Mouse (Mus musculus): Measurements from ENCODE around the gene Spats2l. TPM values are rescaled to one million over a fixed set of nuclear protein-coding genes. Genes with fewer than 3 reads are reported as not detected.
A peak's percentile ranks its signal among the peaks of the same experiment; 100 is the strongest.

Spats2l gene
- polyA plus RNA-seq, 1 experiment: not detected

GRCm38 (mm10) chr1:57849087-57849486, 75.1 kb downstream of the Spats2l start:
- Histone ChIP-seq H3K4me1 (no peaks in the 10 kb centered on the region), H3K9me3 (no peaks in the 10 kb centered on the region), H3K27me3 (replicated peaks) (no peaks in the 10 kb centered on the region), H3K4me3 (replicated peaks) (no peak overlapping the region), H3K36me3 (replicated peaks; ENCODE audit: low read length) (no peaks in the 10 kb centered on the region)
- TF ChIP-seq FLI1 (IDR thresholded peaks at IDR 0.05; ENCODE audit: low read length) (no peak), GATA1 (IDR thresholded peaks at IDR 0.05; ENCODE audit: borderline replicate concordance, low read length) (no peak)

- H3K9me3 ChIP-seq: no peaks in the 10 kb centered on the region
- peak overlapping the region; percentile 33 for H3K4me3 ChIP-seq (replicated peaks)
- no peaks in the 10 kb centered on the region for H3K4me1 ChIP-seq
- H3K36me3 ChIP-seq (replicated peaks; ENCODE audit: low read length): no peaks in the 10 kb centered on the region
- H3K27me3 ChIP-seq (replicated peaks): no peaks in the 10 kb centered on the region
- no peak for TF ChIP-seq FLI1 (IDR thresholded peaks at IDR 0.05; ENCODE audit: low read length)
- no peak for TF ChIP-seq GATA1 (IDR thresholded peaks at IDR 0.05; ENCODE audit: borderline replicate concordance, low read length)
Observed at GRCm38 (mm10) chr1:57849916-57850315, 76.0 kb downstream of the Spats2l start.

DNA sequence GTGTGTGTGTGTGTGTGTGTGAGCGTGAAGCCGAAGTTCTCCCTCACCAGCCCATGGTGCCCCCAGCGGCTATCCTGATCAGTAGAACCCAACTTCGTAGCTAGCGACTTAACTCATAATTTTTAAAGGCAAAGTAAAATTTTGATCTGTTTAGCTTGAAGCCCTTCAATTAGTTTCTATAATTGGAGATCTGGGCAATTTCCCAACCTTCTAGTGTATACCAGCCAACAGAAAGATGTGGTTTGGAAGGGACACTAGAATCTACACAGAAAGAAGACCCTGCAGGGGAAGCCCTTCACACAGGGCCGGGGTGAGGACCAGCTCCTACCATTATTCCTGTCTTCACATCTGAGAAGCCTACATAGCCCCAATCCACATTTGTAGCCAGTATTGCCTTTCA, 77.9 kb downstream of the Spats2l start:
- Histone ChIP-seq H3K4me3 (replicated peaks) (no peak overlapping the region), H3K27me3 (replicated peaks) (no peaks in the 10 kb centered on the region), H3K4me1 (no peaks in the 10 kb centered on the region), H3K9me3 (no peaks in the 10 kb centered on the region), H3K36me3 (replicated peaks; ENCODE audit: low read length) (no peaks in the 10 kb centered on the region)
- TF ChIP-seq GATA1 (IDR thresholded peaks at IDR 0.05; ENCODE audit: borderline replicate concordance, low read length): no peak
- no peak for TF ChIP-seq FLI1 (IDR thresholded peaks at IDR 0.05; ENCODE audit: low read length)

DNA sequence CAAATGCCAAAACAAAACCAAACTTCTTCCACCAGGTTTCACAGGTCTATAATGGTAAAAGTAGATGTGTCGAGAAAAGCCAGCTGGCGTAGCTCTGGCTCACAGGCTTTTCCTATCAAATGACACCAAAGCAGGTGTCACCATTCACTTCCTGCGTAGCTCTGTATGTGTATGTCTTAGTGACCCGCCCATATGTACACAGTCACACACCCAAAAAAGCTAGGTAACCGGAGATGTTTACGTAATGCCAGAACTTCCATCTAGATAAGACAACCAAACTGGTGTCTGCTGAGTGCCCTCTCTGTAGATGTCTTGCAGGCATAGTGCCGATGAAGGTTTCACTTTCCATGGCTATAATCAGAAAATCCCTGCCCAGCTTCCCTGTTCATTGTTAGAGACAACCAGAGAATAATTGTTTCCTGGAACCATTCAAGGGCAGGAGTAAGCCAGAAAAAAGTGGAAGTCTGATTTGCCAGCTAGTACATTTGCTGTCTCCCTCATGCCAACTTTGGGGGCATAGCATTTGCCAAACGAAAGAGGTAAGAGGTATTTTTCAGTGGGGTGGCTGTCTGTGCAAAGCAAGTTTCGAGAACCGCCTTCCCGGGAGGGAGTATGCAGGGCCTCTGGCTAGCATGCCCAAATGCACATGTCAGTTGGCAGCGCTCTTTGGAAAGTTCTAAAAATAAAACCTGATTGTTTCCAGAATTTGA, 78.8 kb downstream of the Spats2l start:
- Histone ChIP-seq H3K9me3 (0 out of 2 replicates have a peak, but pooled peaks cover under 1% of the 10 kb centered on the region), H3K36me3 (replicated peaks; ENCODE audit: low read length) (no peaks in the 10 kb centered on the region), H3K4me1 (no peaks in the 10 kb centered on the region), H3K4me3 (replicated peaks) (no peak overlapping the region), H3K27me3 (replicated peaks) (no peaks in the 10 kb centered on the region)
- TF ChIP-seq GATA1 (IDR thresholded peaks at IDR 0.05; ENCODE audit: borderline replicate concordance, low read length) (no peak), FLI1 (IDR thresholded peaks at IDR 0.05; ENCODE audit: low read length) (no peak)

- H3K36me3 ChIP-seq (replicated peaks; ENCODE audit: low read length): no peaks in the 10 kb centered on the region
- no peaks in the 10 kb centered on the region for H3K27me3 ChIP-seq (replicated peaks)
- H3K9me3 ChIP-seq: peaks cover 3% of the 10 kb centered on the region; the same call in 1 of the 2 replicates
- no peaks in the 10 kb centered on the region for H3K4me1 ChIP-seq
- TF ChIP-seq GATA1 (IDR thresholded peaks at IDR 0.05; ENCODE audit: borderline replicate concordance, low read length) (no peak), FLI1 (IDR thresholded peaks at IDR 0.05; ENCODE audit: low read length) (no peak)
- H3K4me3 ChIP-seq (replicated peaks): no peak overlapping the region
Observed at GRCm38 (mm10) chr1:57857799-57858198, 83.8 kb downstream of the Spats2l start.

DNA sequence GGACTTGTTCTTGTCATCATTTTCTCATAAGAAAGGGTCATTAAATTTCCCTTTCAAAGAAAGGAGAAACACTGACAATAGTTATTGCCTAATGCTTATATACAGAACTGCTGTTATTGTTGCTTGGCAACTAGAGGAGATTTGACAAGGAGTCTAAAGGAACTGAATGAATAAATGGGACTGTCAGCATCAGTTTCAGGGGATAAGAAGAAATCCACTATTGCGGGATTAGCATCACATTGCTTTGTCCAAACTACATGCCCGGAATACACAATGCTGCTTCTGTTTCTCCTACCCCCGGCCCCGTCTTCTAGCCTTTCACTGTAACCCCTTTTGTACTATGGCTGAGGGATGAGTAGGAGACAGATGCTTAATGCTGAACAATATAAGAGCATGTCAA, 88.1 kb downstream of the Spats2l start:
- no peaks in the 10 kb centered on the region for H3K36me3 ChIP-seq (replicated peaks; ENCODE audit: low read length)
- H3K9me3 ChIP-seq: peaks cover 7% of the 10 kb centered on the region; the same call in 1 of the 2 replicates
- H3K4me1 ChIP-seq: no peaks in the 10 kb centered on the region
- TF ChIP-seq FLI1 (IDR thresholded peaks at IDR 0.05; ENCODE audit: low read length): no peak
- TF ChIP-seq GATA1 (IDR thresholded peaks at IDR 0.05; ENCODE audit: borderline replicate concordance, low read length): no peak
- H3K27me3 ChIP-seq (replicated peaks): no peaks in the 10 kb centered on the region
- no peak overlapping the region for H3K4me3 ChIP-seq (replicated peaks)

DNA sequence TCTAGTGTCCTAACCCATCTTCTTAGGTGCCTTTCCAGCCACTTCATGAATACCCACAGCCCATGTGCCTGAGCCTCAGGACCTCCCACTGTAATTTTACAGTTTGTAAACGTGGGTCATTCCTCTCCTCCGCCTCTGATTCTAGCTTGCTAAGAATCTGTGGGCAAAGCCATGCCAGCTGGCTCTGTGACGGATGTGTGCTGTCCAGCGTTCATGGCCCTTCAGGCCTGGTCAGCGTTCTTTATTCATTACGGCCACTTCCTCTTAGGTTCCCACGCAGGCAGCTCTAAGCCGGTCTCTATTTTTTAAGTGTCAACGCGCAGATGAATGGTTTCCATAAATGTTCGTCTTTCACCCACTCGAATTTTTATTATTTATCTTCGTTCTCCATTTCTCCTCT, 94.7 kb downstream of the Spats2l start:
- H3K27me3 ChIP-seq (replicated peaks): no peaks in the 10 kb centered on the region
- no peak for TF ChIP-seq FLI1 (IDR thresholded peaks at IDR 0.05; ENCODE audit: low read length)
- no peak for TF ChIP-seq GATA1 (IDR thresholded peaks at IDR 0.05; ENCODE audit: borderline replicate concordance, low read length)
- H3K9me3 ChIP-seq: no peaks in the 10 kb centered on the region; the same call in 1 of the 2 replicates
- no peak overlapping the region for H3K4me3 ChIP-seq (replicated peaks)
- H3K4me1 ChIP-seq: no peaks in the 10 kb centered on the region
- H3K36me3 ChIP-seq (replicated peaks; ENCODE audit: low read length): no peaks in the 10 kb centered on the region

- no peaks in the 10 kb centered on the region for H3K27me3 ChIP-seq (replicated peaks)
- no peak for TF ChIP-seq FLI1 (IDR thresholded peaks at IDR 0.05; ENCODE audit: low read length)
- H3K9me3 ChIP-seq: no peaks in the 10 kb centered on the region
Observed at GRCm38 (mm10) chr1:57872006-57872405, 98.0 kb downstream of the Spats2l start.

DNA sequence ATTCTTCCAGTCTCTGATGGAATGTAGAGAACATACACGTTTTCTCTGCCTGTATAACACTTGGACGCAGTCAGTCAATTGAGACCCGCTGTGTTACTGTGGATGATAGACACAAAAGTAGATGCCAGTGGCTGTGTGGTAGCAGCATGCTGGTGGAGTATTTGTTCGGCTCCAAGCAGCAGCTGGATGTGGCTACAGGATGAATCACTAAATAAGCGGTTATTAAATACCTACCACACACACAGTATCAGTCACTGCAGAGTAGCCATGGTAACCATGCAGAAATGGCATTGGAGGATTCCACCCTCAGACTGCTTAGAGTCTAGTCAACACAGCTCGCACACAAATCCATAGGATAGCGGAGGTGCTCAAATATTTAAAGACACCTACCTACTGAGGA, 100.0 kb downstream of the Spats2l start:
- TF ChIP-seq FLI1 (IDR thresholded peaks at IDR 0.05; ENCODE audit: low read length) (no peak), GATA1 (IDR thresholded peaks at IDR 0.05; ENCODE audit: borderline replicate concordance, low read length) (no peak)
- no peaks in the 10 kb centered on the region for H3K36me3 ChIP-seq (replicated peaks; ENCODE audit: low read length)
- H3K4me3 ChIP-seq (replicated peaks): no peak overlapping the region
- no peaks in the 10 kb centered on the region for H3K4me1 ChIP-seq
- H3K9me3 ChIP-seq: no peaks in the 10 kb centered on the region
- H3K27me3 ChIP-seq (replicated peaks): no peaks in the 10 kb centered on the region

More at GRCm38 (mm10) chr1:57872006-57872405, 98.0 kb downstream of the Spats2l start:
- Histone ChIP-seq H3K4me1 (no peaks in the 10 kb centered on the region), H3K36me3 (replicated peaks; ENCODE audit: low read length) (no peaks in the 10 kb centered on the region), H3K4me3 (replicated peaks) (no peak overlapping the region)

DNA sequence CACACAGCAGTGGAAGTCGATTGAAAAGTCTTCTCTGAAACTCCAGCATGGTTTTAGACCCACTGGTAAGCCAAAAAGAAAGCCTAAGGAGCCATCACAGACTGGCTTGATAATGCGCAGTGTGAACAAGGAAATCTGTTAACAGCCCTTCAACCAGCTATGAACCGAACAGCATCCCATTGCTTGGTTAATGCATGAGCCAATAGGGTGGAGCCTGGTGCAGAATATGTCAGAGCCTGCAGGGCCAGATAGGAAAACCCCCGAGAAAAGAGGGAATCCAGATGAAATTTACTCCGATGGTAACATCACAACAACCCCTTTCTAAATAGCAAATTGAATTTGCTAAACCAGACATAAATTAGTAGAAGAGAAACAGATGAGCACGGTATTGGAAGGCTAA, 101.1 kb downstream of the Spats2l start:
- no peak overlapping the region for H3K4me3 ChIP-seq (replicated peaks)
- H3K9me3 ChIP-seq: no peaks in the 10 kb centered on the region
- no peak for TF ChIP-seq FLI1 (IDR thresholded peaks at IDR 0.05; ENCODE audit: low read length)
- no peak for TF ChIP-seq GATA1 (IDR thresholded peaks at IDR 0.05; ENCODE audit: borderline replicate concordance, low read length)
- no peaks in the 10 kb centered on the region for H3K36me3 ChIP-seq (replicated peaks; ENCODE audit: low read length)
- H3K27me3 ChIP-seq (replicated peaks): no peaks in the 10 kb centered on the region
- H3K4me1 ChIP-seq: no peaks in the 10 kb centered on the region

All from megakaryocyte, embryonic 14.5 days (primary cell).